Mouse (Mus musculus) kidney, embryonic 15.5 days (tissue): ENCODE data around the gene Insr. TPM values are rescaled to one million over a fixed set of nuclear protein-coding genes. Genes with fewer than 3 reads are reported as not detected.
A peak's percentile ranks its signal among the peaks of the same experiment; 100 is the strongest.
"Not testable (repeated sequence)": the region's sequence is repeated elsewhere in the genome, so short reads cannot be mapped to it uniquely, and the experiment has no call there.

ENCODE experiments used
- ATAC-seq: fragments of 200-750 bp; cut with Nextera tagmentation; replicated peaks from 2 replicates; pipeline ENCODE4 v1.8.0; 2017; ENCODE audit warnings: moderate TSS enrichment; ENCODE audit not compliant: low FRiP score
- H3K27ac ChIP-seq: fragments of 300-500 bp; sonication (generic); 2 replicates; pipeline ENCODE4 v1.5.1; 2015; ENCODE audit warnings: mild to moderate bottlenecking, inconsistent platforms
- H3K27me3 ChIP-seq: fragments of 300-500 bp; sonication (generic); 2 replicates; pipeline ENCODE4 v1.6.1; 2015; ENCODE audit warnings: inconsistent platforms
- H3K36me3 ChIP-seq: fragments of 300-500 bp; sonication (generic); 2 replicates; pipeline ENCODE4 v1.6.1; 2015; ENCODE audit warnings: inconsistent platforms
- H3K4me1 ChIP-seq: fragments of 300-500 bp; sonication (generic); 2 replicates; pipeline ENCODE4 v1.6.1; 2015; ENCODE audit warnings: inconsistent platforms
- H3K4me2 ChIP-seq: fragments of 300-500 bp; sonication (generic); 2 replicates; pipeline ENCODE4 v1.6.1; 2015; ENCODE audit warnings: moderate library complexity, mild to moderate bottlenecking, inconsistent platforms
- H3K4me3 ChIP-seq: fragments of 300-500 bp; sonication (generic); replicated peaks from 2 replicates; pipeline ENCODE4 v1.5.1; 2015; ENCODE audit warnings: mild to moderate bottlenecking, inconsistent platforms
- H3K9ac ChIP-seq: fragments of 300-500 bp; sonication (generic); 2 replicates; pipeline ENCODE4 v1.6.1; 2015; ENCODE audit warnings: mild to moderate bottlenecking, inconsistent platforms
- H3K9me3 ChIP-seq: fragments of 300-500 bp; sonication (generic); replicated peaks from 2 replicates; pipeline ENCODE4 v1.6.1; 2016; ENCODE audit warnings: inconsistent platforms
- WGBS: fragments of 180-500 bp; shearing (Covaris S2); methylation state at CpG from one replicate; pipeline ENCODE4 v1.1.7; 2015; ENCODE audit warnings: mixed read lengths; 5-methylcytosine and 5-hydroxymethylcytosine counted together
- polyA plus RNA-seq: library from polyadenylated mRNA; unstranded; fragments of >200 nt; fragmentation: Nextera tagmentation; extraction: Ambion mirVana; gene quantifications from 2 replicates; pipeline ENCODE4 v1.2.1, GENCODE M21; 2015

Gene Insr
- polyA plus RNA-seq, 1 experiment from 2014 or later: 36.5 TPM

DNA sequence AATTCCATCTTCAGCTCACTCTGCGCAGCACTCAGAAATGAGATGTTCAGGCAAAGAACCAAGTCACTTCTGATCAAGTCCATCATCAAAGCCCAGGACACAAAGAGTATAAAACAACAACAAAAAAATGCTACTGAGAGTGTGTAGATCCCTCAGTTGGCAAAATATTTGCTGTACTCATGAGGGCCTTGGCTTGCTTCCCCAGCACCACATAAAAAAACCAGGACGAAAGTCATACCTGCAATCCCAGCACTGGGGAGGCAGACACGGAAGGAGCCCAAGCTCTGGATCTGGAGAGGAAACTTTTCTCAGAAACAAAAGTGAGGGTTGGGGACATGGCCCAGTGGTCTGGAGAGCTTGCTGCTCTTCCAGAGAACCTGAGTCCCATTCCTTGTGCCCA, 69.5 kb downstream of the Insr start:
- no peak overlapping the region for H3K9ac ChIP-seq
- H3K4me1 ChIP-seq: peaks cover 18% of the 10 kb centered on the region
- H3K27ac ChIP-seq: peak overlapping the region; percentile 47; the same call in 1 of the 2 replicates
- H3K9me3 ChIP-seq: no peaks in the 10 kb centered on the region; the same call in 1 of the 2 replicates
- no peak overlapping the region for H3K4me2 ChIP-seq
- H3K27me3 ChIP-seq: no peaks in the 10 kb centered on the region
- H3K36me3 ChIP-seq: peaks cover 22% of the 10 kb centered on the region
- ATAC-seq: no peak
- WGBS: 83% methylated on average over 3 of the region's 3 CpGs
- no peak overlapping the region for H3K4me3 ChIP-seq

DNA sequence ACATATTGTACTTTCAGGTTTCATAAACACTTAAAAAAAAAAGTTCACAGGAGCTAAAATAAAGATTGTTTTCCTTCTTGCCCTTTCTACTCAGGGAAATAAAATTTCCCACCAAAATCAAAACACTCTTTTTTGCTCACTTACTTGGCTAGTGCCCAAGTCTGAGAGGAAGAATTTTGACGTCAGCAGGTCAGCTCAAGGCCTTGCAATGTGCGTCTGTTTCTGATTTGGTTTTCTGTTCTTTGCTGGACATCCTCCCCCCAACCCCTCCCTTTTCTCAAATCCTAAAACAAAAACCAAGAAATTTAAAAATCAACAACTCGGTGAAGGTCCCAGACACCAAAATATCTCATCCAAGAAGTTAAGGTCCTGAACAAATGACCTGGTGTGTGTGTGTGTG, 70.1 kb downstream of the Insr start:
- H3K36me3 ChIP-seq: peaks cover 29% of the 10 kb centered on the region
- peaks cover 14% of the 10 kb centered on the region for H3K4me1 ChIP-seq
- no peak overlapping the region for H3K4me3 ChIP-seq
- no peaks in the 10 kb centered on the region for H3K27me3 ChIP-seq
- no peak overlapping the region for H3K4me2 ChIP-seq
- 36% methylated on average over 3 of the region's 3 CpGs for WGBS
- H3K27ac ChIP-seq: peak overlapping the region; percentile 47; the same call in 1 of the 2 replicates
- no peak; the same call in 1 of the 2 replicates for ATAC-seq
- no peak overlapping the region for H3K9ac ChIP-seq
- no peaks in the 10 kb centered on the region; the same call in 1 of the 2 replicates for H3K9me3 ChIP-seq

DNA sequence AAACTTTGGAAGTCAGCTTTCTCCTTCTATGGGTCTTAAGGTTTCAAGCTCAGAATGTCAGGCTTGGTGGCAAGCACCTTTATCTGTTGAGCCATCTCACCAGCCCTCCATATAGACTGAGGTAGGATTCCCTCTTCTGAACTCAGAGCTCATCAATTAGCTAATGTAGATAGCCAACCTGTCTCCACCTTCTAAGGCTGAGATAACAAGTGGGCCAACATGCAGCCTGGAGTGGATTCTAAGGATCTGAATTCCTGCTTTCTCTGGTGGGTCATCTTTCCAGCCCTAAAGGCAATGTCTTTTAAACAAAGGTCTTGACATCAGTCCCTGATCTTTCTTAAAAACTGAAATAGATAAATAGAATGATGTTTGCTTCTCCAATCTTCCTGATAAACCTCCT, 70.7 kb downstream of the Insr start:
- peaks cover 33% of the 10 kb centered on the region for H3K36me3 ChIP-seq

DNA sequence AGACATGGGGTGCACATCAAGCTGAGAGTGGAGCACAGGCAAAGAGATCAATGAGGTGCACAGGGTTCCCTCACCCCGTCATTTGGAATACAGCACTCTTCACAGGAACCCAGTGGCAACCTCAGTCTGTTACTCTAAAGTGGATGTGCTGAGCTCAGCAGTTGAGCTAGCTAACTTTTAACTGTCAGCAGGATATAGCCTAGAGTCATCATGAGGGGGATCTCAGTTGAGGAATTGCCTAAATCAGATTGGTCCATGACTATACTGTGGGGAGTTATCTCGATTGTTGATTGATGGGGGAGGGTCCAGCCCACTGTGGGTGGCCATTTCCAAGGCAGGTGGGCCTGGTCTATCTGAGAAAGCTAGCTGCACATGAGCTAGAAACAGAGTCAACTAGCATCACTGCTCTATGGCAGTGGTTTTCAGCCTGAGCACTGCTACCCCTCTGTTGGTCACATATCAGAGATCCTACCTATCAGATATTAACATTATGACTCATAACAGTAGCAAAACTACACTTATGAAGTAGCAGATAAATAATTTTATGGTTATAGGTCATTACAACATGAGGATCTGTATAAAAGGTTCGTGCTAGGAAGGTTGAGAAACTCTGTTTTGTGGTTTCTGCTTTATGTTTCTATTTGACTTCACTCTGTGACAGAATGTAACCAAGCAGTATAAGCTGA, 74.5 kb downstream of the Insr start:
- Histone ChIP-seq H3K9me3 (no peaks in the 10 kb centered on the region; the same call in 1 of the 2 replicates), H3K4me3 (no peak overlapping the region), H3K27ac (no peak overlapping the region), H3K4me1 (0 out of 2 replicates have a peak, but pooled peaks cover 3% of the 10 kb centered on the region), H3K9ac (no peak overlapping the region), H3K4me2 (no peak overlapping the region), H3K36me3 (peaks cover 55% of the 10 kb centered on the region), H3K27me3 (no peaks in the 10 kb centered on the region)
- 90% methylated on average over 3 of the region's 3 CpGs for WGBS
- no peak for ATAC-seq

More for the DNA sequence above, 70.7 kb downstream of the Insr start:
- no peak overlapping the region; the same call in 1 of the 2 replicates for H3K27ac ChIP-seq
- H3K4me3 ChIP-seq: no peak overlapping the region
- H3K27me3 ChIP-seq: no peaks in the 10 kb centered on the region
- ATAC-seq: no peak
- H3K4me1 ChIP-seq: peaks cover 14% of the 10 kb centered on the region
- H3K9me3 ChIP-seq: no peaks in the 10 kb centered on the region; the same call in 1 of the 2 replicates
- no peak overlapping the region for H3K9ac ChIP-seq
- H3K4me2 ChIP-seq: no peak overlapping the region

DNA sequence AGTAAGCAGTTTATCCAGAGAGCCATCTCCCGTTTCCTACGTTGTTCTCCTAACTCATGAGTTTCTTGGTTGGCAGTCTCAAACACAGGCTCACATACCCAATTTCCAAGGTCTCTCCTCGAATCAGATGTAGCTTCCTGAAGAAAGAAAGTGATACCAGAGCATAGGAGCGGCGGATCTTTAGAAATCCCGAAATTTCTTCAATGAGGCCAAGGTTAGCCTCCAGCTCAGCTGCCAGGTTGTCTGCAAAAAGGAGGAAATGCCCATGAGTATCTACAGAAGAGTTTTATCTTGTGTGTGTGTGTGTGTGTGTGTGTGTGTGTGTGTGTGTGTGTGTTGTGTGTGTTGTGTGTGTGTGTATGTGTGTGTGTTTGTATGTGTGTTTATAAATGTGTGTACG, 76.6 kb downstream of the Insr start:
- Histone ChIP-seq H3K9me3 (no peaks in the 10 kb centered on the region; the same call in 1 of the 2 replicates), H3K9ac (no peak overlapping the region), H3K27me3 (no peaks in the 10 kb centered on the region), H3K36me3 (peaks cover 62% of the 10 kb centered on the region), H3K4me1 (no peaks in the 10 kb centered on the region), H3K4me2 (no peak overlapping the region), H3K27ac (no peak overlapping the region), H3K4me3 (no peak overlapping the region)
- WGBS: 91% methylated on average over 7 of the region's 7 CpGs
- no peak for ATAC-seq

DNA sequence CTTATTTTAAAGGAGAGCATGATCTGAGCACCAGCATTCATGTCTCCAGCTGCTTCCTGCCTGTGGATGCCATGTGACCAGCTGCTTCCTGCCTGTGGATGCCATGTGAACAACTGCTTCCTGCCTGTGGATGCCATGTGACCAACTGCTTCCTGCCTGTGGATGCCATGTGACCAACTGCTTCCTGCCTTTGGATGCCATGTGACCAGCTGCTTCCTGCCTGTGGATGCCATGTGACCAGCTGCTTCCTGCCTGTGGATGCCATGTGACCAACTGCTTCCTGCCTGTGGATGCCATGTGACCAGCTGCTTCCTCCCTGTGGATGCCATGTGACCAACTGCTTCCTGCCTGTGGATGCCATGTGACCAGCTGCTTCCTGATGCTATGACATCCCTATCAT, 85.1 kb downstream of the Insr start:
- not testable (repeated sequence) for H3K9me3 ChIP-seq, H3K27me3 ChIP-seq, ATAC-seq, H3K4me2 ChIP-seq, H3K4me3 ChIP-seq, H3K4me1 ChIP-seq, H3K9ac ChIP-seq, H3K27ac ChIP-seq
- H3K36me3 ChIP-seq: peaks cover 80% of the 10 kb centered on the region

DNA sequence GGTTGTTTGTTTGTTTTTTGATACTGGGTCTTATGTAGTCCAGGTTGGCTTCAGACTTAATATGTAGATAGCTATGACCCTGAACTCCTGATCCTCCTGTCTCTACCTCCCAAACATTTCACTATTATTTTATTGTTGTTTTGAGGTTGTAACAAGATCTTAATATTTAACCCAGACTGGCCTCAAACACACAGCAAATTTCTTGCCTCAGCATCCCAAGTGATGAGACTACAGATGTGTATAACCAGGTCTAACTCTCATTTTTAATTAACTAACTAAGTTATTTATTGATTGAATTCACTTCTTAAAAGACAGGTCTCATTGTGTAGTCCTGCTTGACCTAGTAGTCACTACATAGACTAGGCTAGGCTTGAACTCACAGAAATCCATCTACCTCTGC, 88.4 kb downstream of the Insr start:
- no peak overlapping the region for H3K4me3 ChIP-seq
- ATAC-seq: no peak
- no peaks in the 10 kb centered on the region for H3K27me3 ChIP-seq
- H3K36me3 ChIP-seq: peaks cover 92% of the 10 kb centered on the region
- H3K27ac ChIP-seq: no peak overlapping the region
- no peak overlapping the region for H3K4me2 ChIP-seq
- no peak overlapping the region for H3K9ac ChIP-seq
- 0 out of 2 replicates have a peak, but pooled peaks cover 4% of the 10 kb centered on the region for H3K9me3 ChIP-seq
- no peaks in the 10 kb centered on the region for H3K4me1 ChIP-seq

DNA sequence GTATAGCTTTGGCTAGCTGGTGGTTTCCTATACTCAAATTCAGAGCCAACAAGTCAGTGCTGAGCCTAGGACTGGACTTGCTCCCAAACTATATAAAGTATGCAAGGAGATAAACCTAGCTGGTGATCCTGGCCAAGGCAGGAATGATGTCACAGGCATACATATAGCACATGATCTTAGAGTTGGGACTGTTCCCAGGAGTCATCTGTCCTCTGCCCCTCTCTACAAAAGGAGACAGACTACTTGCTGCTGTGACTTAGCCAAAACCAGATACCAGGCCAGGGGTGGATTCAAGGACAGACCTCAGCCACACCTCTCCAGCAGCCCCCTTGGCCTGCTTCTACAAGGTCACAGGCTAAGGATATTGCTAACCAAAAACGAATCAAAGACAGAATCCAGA, 92.0 kb downstream of the Insr start:
- Histone ChIP-seq H3K4me3 (no peak overlapping the region), H3K4me2 (no peak overlapping the region), H3K27ac (no peak overlapping the region), H3K9me3 (no peaks in the 10 kb centered on the region), H3K27me3 (no peaks in the 10 kb centered on the region), H3K4me1 (no peaks in the 10 kb centered on the region), H3K36me3 (peaks cover 91% of the 10 kb centered on the region), H3K9ac (no peak overlapping the region)
- ATAC-seq: no peak
- WGBS: 78% methylated on average over 1 of the region's 1 CpGs

DNA sequence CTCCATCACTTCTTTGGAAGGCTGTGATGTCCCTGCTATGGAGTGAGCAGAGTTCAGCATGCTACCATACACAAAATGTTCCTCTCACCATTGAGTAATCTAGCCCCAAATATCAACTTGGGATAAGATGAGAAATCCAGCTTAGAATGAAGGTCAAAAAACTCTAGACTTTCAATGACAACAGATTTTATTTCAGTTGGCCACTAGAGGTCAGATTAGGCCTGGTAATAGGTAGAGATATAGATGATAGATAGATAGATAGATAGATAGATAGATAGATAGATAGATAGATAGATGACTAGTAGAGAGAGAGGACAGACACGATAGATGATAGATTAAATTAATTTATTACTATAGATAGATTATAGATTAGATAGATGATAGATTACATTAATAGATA, 99.5 kb downstream of the Insr start:
- Histone ChIP-seq H3K36me3 (peaks cover 49% of the 10 kb centered on the region), H3K27me3 (no peaks in the 10 kb centered on the region), H3K9me3 (no peaks in the 10 kb centered on the region), H3K4me1 (no peaks in the 10 kb centered on the region), H3K9ac (no peak overlapping the region), H3K4me2 (no peak overlapping the region), H3K27ac (no peak overlapping the region), H3K4me3 (no peak overlapping the region)
- no peak for ATAC-seq
- 74% methylated on average over 1 of the region's 1 CpGs for WGBS

DNA sequence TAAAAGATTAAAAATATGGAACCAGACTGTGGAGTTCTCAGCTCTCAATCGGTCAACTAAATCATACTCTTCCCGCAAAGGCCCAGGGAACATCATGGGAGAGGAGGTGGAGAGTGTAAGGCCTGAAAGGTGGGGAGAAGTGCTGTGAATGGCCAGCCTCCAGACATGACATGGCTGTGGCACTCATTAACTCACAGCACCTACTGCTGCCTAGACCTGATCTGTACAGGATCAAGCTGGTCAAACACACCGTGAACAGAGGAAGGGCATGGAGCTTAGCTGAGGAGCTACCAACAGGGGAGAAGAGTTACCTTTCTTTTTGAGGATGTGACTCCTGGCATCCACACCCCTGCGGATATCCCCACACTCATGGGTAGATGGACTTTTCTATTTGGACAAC, 102.0 kb downstream of the Insr start:
- Histone ChIP-seq H3K36me3 (peaks cover 50% of the 10 kb centered on the region), H3K4me1 (no peaks in the 10 kb centered on the region), H3K9ac (no peak overlapping the region), H3K27ac (no peak overlapping the region), H3K27me3 (no peaks in the 10 kb centered on the region), H3K4me3 (no peak overlapping the region), H3K4me2 (no peak overlapping the region), H3K9me3 (no peaks in the 10 kb centered on the region)
- ATAC-seq: no peak
- WGBS: 93% methylated on average over 4 of the region's 4 CpGs

DNA sequence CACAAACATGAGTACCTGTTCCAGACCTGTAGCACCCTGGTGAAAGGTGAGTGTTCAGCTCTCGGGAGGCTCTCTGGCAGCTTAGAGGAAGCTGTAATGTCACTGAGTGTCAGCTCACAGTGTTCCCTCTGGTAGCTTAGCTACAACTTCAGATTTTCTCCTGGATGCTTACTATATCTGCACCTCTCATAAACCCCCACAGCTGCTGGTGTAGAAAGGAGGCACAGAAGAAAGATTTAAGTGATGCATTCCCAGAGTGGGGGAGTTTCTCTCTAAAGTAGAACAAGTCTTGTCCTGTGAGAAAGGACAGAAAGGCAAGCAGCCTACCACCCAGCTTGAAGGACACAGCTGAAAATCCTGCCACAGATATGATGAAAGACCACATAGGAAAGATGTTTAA, 107.2 kb downstream of the Insr start:
- 74% methylated on average over 1 of the region's 1 CpGs for WGBS
- Histone ChIP-seq H3K27ac (no peak overlapping the region), H3K4me2 (no peak overlapping the region), H3K4me3 (no peak overlapping the region), H3K36me3 (peaks cover 81% of the 10 kb centered on the region), H3K9me3 (no peaks in the 10 kb centered on the region), H3K27me3 (no peaks in the 10 kb centered on the region), H3K4me1 (no peaks in the 10 kb centered on the region), H3K9ac (no peak overlapping the region)
- no peak for ATAC-seq

DNA sequence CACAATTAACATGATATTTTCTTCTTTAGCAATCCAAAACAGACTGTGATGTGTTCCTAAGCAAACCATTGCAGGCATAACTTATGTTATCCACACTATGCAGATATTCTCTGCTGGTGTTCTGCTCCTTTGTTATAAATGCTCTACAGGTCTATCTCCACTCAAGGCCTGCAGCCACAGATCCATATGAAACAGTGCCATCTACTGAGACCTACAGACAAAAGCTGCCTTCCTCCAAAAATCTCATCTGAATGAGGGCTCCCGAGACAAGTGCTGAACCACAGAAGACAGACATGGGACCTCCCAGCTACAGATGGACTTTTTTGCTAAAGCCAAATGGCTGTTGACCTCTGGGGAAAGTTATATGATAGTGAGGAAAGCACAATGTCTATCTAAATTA, 132.9 kb downstream of the Insr start:
- 73% methylated on average over 1 of the region's 1 CpGs for WGBS
- Histone ChIP-seq H3K4me2 (no peak overlapping the region), H3K27ac (no peak overlapping the region), H3K9me3 (no peaks in the 10 kb centered on the region), H3K36me3 (no peaks in the 10 kb centered on the region), H3K27me3 (no peaks in the 10 kb centered on the region), H3K4me3 (no peak overlapping the region), H3K9ac (no peak overlapping the region), H3K4me1 (no peaks in the 10 kb centered on the region)
- no peak for ATAC-seq

DNA sequence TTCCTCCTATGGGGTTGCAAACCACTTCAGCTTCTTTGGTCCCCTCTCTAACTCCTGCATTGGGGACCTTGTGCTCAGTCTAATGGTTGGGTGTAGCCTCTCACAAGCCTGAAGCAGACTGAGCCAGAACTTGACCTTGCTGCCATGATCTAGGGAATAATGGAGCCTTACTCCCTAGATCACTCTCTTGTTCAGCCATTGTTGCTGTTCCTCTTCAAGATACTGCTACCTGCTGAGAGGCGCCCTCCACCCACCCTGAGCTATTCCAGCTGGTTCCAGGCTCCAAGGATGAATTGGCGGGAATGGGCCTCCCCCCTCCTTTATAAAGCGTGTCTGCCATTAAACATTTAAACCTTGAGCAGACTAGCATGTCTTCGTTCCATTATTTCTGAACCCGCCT, 179.0 kb downstream of the Insr start:
- not testable (repeated sequence) for H3K4me3 ChIP-seq, H3K9me3 ChIP-seq, H3K27ac ChIP-seq, H3K9ac ChIP-seq, H3K4me1 ChIP-seq, ATAC-seq, H3K36me3 ChIP-seq, H3K27me3 ChIP-seq, H3K4me2 ChIP-seq
- WGBS: 87% methylated on average over 5 of the region's 5 CpGs
